Mouse (Mus musculus) myocyte (in vitro differentiated cells): Measurements from ENCODE around the gene Dag1. TPM values are rescaled to one million over a fixed set of nuclear protein-coding genes. Genes with fewer than 3 reads are reported as not detected.

Source experiments
- H3K27me3 ChIP-seq: one replicate; pipeline ENCODE4 v1.6.1; 2011; ENCODE audit not compliant: control insufficient read depth, insufficient read depth, insufficient read length
- H3K36me3 ChIP-seq: one replicate; pipeline ENCODE4 v1.6.1; 2011; ENCODE audit not compliant: control insufficient read depth, insufficient read depth
- H3K4me2 ChIP-seq: one replicate; pipeline ENCODE4 v1.6.1; 2011; ENCODE audit warnings: low read depth, control low read depth
- H3K4me3 ChIP-seq: one replicate; pipeline ENCODE4 v1.5.1; 2011; ENCODE audit warnings: mild to moderate bottlenecking, control low read depth, moderate library complexity
- H3K79me2 ChIP-seq: one replicate; pipeline ENCODE4 v1.6.1; 2011; ENCODE audit not compliant: control insufficient read depth, insufficient read depth
- H3ac ChIP-seq: one replicate; pipeline ENCODE4 v1.6.1; 2011; ENCODE audit not compliant: control insufficient read depth, insufficient read length
- CEBPB ChIP-seq: IDR thresholded peaks from 2 replicates; pipeline ENCODE4 v1.6.1; 2011; ENCODE audit warnings: mild to moderate bottlenecking, moderate library complexity; ENCODE audit not compliant: poor library complexity, insufficient read depth, severe bottlenecking
- E2F4 ChIP-seq: IDR thresholded peaks from one replicate; pipeline ENCODE4 v1.6.1; 2011; ENCODE audit warnings: mild to moderate bottlenecking, control low read depth, moderate library complexity; ENCODE audit not compliant: insufficient read depth
- MAX ChIP-seq: IDR thresholded peaks from one replicate; pipeline ENCODE4 v1.6.1; 2011; ENCODE audit warnings: low read depth, mild to moderate bottlenecking, control low read depth
- MYOD1 ChIP-seq, 3 experiments: IDR thresholded peaks; one replicate each; pipeline ENCODE4 v1.6.1; 2011; ENCODE audit warnings: control low read depth in 2 of 3, low read depth in 2 of 3, mild to moderate bottlenecking in 2 of 3, moderate library complexity in 1 of 3; ENCODE audit not compliant: insufficient read length in 2 of 3, control insufficient read depth in 1 of 3
- MYOG ChIP-seq, 3 experiments: IDR thresholded peaks; one replicate each; pipeline ENCODE4 v1.6.1; 2011; ENCODE audit warnings: control low read depth in 2 of 3, low read depth in 2 of 3, mild to moderate bottlenecking in 2 of 3; ENCODE audit not compliant: insufficient read length in 2 of 3, control insufficient read depth in 1 of 3, insufficient read depth in 1 of 3
- POLR2A ChIP-seq: IDR thresholded peaks from one replicate; pipeline ENCODE4 v1.6.1; 2011; ENCODE audit warnings: low read depth, mild to moderate bottlenecking, control low read depth, moderate library complexity; ENCODE audit not compliant: insufficient read length
- POLR2AphosphoS2 ChIP-seq: IDR thresholded peaks from one replicate; pipeline ENCODE4 v1.6.1; 2011; ENCODE audit warnings: low read depth, control low read depth; ENCODE audit not compliant: insufficient read length
- REST ChIP-seq: IDR thresholded peaks from one replicate; pipeline ENCODE4 v1.6.1; 2011; ENCODE audit warnings: mild to moderate bottlenecking, control low read depth, moderate library complexity; ENCODE audit not compliant: insufficient read depth, insufficient read length
- SRF ChIP-seq: IDR thresholded peaks from one replicate; pipeline ENCODE4 v1.6.1; 2011; ENCODE audit warnings: low read depth; ENCODE audit not compliant: control insufficient read depth, insufficient read length
- TCF12 ChIP-seq: IDR thresholded peaks from one replicate; pipeline ENCODE4 v1.6.1; 2011; ENCODE audit warnings: mild to moderate bottlenecking, control low read depth; ENCODE audit not compliant: poor library complexity, insufficient read depth, severe bottlenecking
- TCF3 ChIP-seq: IDR thresholded peaks from one replicate; pipeline ENCODE4 v1.6.1; 2011; ENCODE audit warnings: low read depth, control low read depth; ENCODE audit not compliant: insufficient read length
- USF1 ChIP-seq: IDR thresholded peaks from one replicate; pipeline ENCODE4 v1.6.1; 2011; ENCODE audit warnings: low read depth, mild to moderate bottlenecking, control low read depth, moderate library complexity
- polyA plus RNA-seq: library from polyadenylated mRNA; unstranded; fragments of >200 nt; fragmentation: generic; extraction: Trizol; gene quantifications from one replicate; pipeline ENCODE4 v1.2.1, GENCODE M21; 2012; ENCODE audit warnings: missing spikeins

The Dag1 gene
- polyA plus RNA-seq, 1 experiment: 195 TPM

DNA sequence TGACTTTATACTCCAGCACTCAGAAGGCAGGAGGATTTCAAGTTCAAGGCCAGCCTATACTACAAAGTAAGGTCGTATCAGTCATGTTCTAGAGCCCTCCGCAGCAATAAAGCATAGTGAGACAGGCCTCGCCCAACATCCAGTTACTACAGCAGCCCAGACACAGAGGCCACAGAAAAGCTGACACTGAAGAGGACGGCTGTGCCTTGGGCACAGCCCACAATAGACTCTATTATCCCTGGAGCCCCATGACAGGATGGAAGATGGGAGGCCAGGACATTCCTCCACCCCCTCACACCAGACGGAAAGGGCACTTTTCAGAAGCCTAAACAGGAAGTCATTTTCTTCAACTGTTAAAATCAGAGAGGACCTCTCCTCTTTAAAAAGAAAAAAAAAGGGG lies 14.8 kb downstream of the Dag1 start:
- no peak for TF ChIP-seq REST
- TF ChIP-seq USF1: no peak
- TF ChIP-seq MYOG (IDR thresholded peaks at IDR 0.05; ENCODE audit: control insufficient read depth in 1 of 3, insufficient read depth in 1 of 3, insufficient read length in 2 of 3, low read depth in 2 of 3): no peak
- no peak for TF ChIP-seq CEBPB
- TF ChIP-seq POLR2A: no peak
- TF ChIP-seq TCF3: no peak
- TF ChIP-seq MYOD1 (IDR thresholded peaks at IDR 0.05; ENCODE audit: control insufficient read depth in 1 of 3, insufficient read length in 2 of 3, low read depth in 2 of 3): no peak
- TF ChIP-seq TCF12: no peak
- no peak for TF ChIP-seq E2F4
- no peak for TF ChIP-seq MAX
- no peak for TF ChIP-seq SRF
- no peak for TF ChIP-seq POLR2AphosphoS2
- Histone ChIP-seq H3K4me2 (no peak overlapping the region), H3K36me3 (peaks cover 30% of the 10 kb centered on the region), H3ac (no peak overlapping the region), H3K4me3 (no peak overlapping the region), H3K27me3 (no peaks in the 10 kb centered on the region), H3K79me2 (peaks cover 22% of the 10 kb centered on the region)

DNA sequence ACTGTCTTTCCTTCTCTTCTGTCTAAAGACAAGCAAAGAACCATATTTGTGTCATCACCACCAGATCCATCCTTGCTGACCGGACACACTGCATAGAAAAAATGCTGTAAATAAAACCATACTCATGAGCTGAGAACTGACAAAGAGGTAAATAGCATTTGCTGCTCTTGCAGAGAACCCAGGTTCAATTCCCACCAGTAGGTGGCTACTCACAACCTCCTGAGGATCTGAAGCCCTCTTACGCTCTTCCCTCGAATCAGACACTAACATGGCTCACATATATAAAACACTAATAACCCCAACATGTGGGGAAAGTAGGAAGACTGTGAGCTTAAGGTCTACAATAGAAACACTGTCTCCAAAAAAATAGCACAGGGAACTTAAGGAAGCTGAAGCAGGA lies 18.8 kb downstream of the Dag1 start:
- H3K79me2 ChIP-seq: peaks cover 43% of the 10 kb centered on the region
- H3K27me3 ChIP-seq: no peaks in the 10 kb centered on the region
- no peak overlapping the region for H3ac ChIP-seq
- H3K4me2 ChIP-seq: no peak overlapping the region
- TF ChIP-seq TCF12: no peak
- no peak for TF ChIP-seq CEBPB
- TF ChIP-seq TCF3: no peak
- TF ChIP-seq MYOG (IDR thresholded peaks at IDR 0.05; ENCODE audit: control insufficient read depth in 1 of 3, insufficient read depth in 1 of 3, insufficient read length in 2 of 3, low read depth in 2 of 3): no peak
- no peak for TF ChIP-seq POLR2A
- TF ChIP-seq REST: no peak
- no peak for TF ChIP-seq POLR2AphosphoS2
- no peak for TF ChIP-seq E2F4
- no peak for TF ChIP-seq SRF
- TF ChIP-seq MAX: no peak
- no peak for TF ChIP-seq USF1
- no peak for TF ChIP-seq MYOD1 (IDR thresholded peaks at IDR 0.05; ENCODE audit: control insufficient read depth in 1 of 3, insufficient read length in 2 of 3, low read depth in 2 of 3)
- H3K36me3 ChIP-seq: peaks cover 27% of the 10 kb centered on the region
- H3K4me3 ChIP-seq: no peak overlapping the region

DNA sequence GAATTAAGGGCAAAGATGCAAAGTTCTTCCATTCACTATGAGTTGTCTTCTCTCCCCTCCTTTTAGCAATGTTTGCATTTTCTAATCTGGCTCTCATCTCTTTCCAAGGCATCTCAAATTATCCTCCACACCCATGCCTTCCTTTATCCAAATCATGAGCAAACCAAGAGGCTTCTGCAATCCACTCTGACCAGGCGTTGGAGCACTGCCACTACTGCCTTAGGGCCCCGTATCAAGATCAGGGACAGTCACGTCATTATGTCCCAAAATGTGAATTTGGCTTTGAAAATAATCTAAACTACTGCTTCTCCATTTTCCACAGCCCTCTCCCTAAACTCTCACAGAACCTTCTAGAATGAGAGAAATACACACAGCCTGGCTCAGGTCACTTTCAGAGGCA lies 19.2 kb downstream of the Dag1 start:
- no peak overlapping the region for H3ac ChIP-seq
- no peaks in the 10 kb centered on the region for H3K27me3 ChIP-seq
- H3K4me2 ChIP-seq: no peak overlapping the region
- H3K36me3 ChIP-seq: peaks cover 27% of the 10 kb centered on the region
- H3K79me2 ChIP-seq: peaks cover 46% of the 10 kb centered on the region
- no peak for TF ChIP-seq E2F4
- no peak overlapping the region for H3K4me3 ChIP-seq

DNA sequence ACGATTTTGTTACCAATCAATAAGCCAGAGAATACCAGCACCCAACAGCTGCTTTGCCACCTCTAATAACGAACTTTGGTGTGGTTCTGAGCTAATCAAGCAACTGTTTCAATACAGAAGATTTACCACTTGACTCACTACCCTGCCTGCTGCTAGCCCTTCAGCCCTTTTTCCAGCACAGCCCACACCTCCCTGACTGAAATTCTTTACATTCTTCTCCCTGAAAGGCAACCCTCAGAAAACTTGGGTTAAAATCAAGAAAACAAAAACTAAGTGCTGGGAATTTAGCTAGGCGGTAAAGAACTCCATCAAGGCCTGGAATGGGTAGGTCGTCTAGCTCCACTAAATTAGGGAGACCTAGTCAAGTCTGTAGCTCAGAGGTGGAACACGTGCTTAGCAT lies 23.8 kb downstream of the Dag1 start:
- no peak overlapping the region for H3K4me3 ChIP-seq
- H3K4me2 ChIP-seq: no peak overlapping the region
- H3K27me3 ChIP-seq: no peaks in the 10 kb centered on the region
- H3ac ChIP-seq: no peak overlapping the region
- peaks cover 16% of the 10 kb centered on the region for H3K36me3 ChIP-seq
- TF ChIP-seq MYOD1 (IDR thresholded peaks at IDR 0.05; ENCODE audit: control insufficient read depth in 1 of 3, insufficient read length in 2 of 3, low read depth in 2 of 3) (peak in 1 of 3 experiments; percentile 1), CEBPB (no peak)
- H3K79me2 ChIP-seq: peaks cover 65% of the 10 kb centered on the region

DNA sequence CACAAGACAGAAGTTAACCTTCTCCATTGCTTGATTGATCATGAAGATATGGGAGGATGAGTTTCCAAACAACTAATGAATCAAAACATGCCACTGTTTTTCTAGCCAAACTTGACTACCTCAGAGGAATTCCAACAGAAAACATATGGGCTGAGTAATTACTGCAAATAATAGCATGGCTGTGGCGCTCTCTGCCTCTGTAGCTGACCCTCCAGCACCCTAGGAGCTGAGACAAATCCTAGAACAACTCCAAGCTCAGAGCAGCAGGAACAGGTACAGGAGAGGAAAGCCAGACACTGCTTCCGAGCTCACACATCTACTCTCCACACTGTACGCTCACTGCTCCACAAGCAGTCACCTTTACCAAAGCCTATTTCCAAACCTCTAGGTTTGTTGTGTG lies 24.9 kb downstream of the Dag1 start:
- Histone ChIP-seq H3K4me3 (no peak overlapping the region), H3ac (no peak overlapping the region), H3K36me3 (peaks cover 8% of the 10 kb centered on the region), H3K79me2 (peaks cover 75% of the 10 kb centered on the region), H3K4me2 (no peak overlapping the region), H3K27me3 (no peaks in the 10 kb centered on the region)
- no peak for TF ChIP-seq CEBPB
- TF ChIP-seq REST: no peak
- TF ChIP-seq MYOG (IDR thresholded peaks at IDR 0.05; ENCODE audit: control insufficient read depth in 1 of 3, insufficient read depth in 1 of 3, insufficient read length in 2 of 3, low read depth in 2 of 3): no peak
- no peak for TF ChIP-seq SRF
- no peak for TF ChIP-seq POLR2AphosphoS2
- no peak for TF ChIP-seq E2F4
- no peak for TF ChIP-seq MAX
